Mouse (Mus musculus): Measurements from ENCODE around the gene Atp6v0d1. TPM values are rescaled to one million over a fixed set of nuclear protein-coding genes. Genes with fewer than 3 reads are reported as not detected.
A peak's percentile ranks its signal among the peaks of the same experiment; 100 is the strongest.

Atp6v0d1 gene
- polyA plus RNA-seq, 1 experiment from 2014 or later = 89.8 TPM

DNA sequence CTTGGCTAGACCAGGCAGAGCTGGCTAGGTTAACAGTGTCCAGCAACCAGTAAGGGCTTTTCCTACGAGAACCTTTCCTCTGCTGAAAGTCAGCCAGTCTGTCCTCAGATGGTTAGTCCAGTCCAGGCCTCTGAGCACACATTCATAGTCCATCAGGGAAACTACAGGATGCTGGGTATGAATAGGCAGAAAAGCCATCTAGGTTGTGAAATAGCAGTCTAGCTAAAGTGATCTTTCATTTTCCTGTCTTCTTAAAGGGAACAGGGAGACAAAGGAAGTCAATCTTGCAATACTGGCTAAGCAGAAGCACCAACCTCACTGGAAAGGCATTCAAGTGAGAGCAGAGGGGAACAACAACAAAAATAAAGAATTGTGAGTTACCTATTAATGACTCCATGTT lies 13.0 kb downstream of the Atp6v0d1 start:
- 77% methylated on average over 1 of the region's 1 CpGs for WGBS
- ATAC-seq (replicated peaks; ENCODE audit: insufficient number of reproducible peaks, low FRiP score, low TSS enrichment, low read depth) = no peak

DNA sequence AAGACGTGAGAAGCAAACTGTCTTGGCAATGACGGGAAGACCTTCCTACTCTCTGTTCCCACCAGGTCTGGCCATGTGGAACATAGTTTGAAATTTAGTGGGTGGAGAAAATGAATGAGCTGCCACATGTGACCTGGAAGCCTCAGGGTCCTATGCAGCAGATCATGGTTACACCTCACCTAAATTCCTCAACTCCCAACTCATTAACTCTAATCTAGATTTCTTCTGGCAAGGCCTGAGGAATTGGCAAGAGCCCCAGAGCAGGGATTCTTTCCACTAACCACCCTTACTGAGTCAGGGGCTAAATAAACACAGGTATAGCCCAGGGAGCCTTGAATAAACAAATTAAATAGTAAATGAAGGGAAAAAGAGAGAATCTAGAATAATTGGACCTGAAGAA lies 13.8 kb downstream of the Atp6v0d1 start:
- 93% methylated on average over 2 of the region's 2 CpGs for WGBS
- no peak overlapping the region for H3K4me2 ChIP-seq (ENCODE audit: low read depth, low read length)
- H3K27me3 ChIP-seq (ENCODE audit: control insufficient read depth, insufficient read depth, low read length) = no peaks in the 10 kb centered on the region
- no peaks in the 10 kb centered on the region for H3K36me3 ChIP-seq (replicated peaks; ENCODE audit: control insufficient read depth, insufficient read depth, low read depth, low read length)
- no peak overlapping the region for H3K9ac ChIP-seq (replicated peaks; ENCODE audit: low read length)
- H3K4me3 ChIP-seq (ENCODE audit: low read depth, low read length) = no peak overlapping the region
- DNase-seq (ENCODE audit: low spot score) (no peak), ATAC-seq (replicated peaks; ENCODE audit: insufficient number of reproducible peaks, low FRiP score, low TSS enrichment, low read depth) (no peak)
- no peaks in the 10 kb centered on the region for H3K4me1 ChIP-seq (ENCODE audit: control insufficient read depth, insufficient read depth, low read length)
- no peaks in the 10 kb centered on the region for H3K9me3 ChIP-seq (replicated peaks; ENCODE audit: control insufficient read depth, low read length)
- no peak overlapping the region for H3K27ac ChIP-seq (replicated peaks; ENCODE audit: low read depth, low read length)

More for the DNA sequence above, 13.0 kb downstream of the Atp6v0d1 start:
- Histone ChIP-seq H3K36me3 (replicated peaks; ENCODE audit: control insufficient read depth, insufficient read depth, low read depth, low read length) (no peaks in the 10 kb centered on the region), H3K4me3 (ENCODE audit: low read depth, low read length) (no peak overlapping the region), H3K4me1 (ENCODE audit: control insufficient read depth, insufficient read depth, low read length) (no peaks in the 10 kb centered on the region), H3K9ac (replicated peaks; ENCODE audit: low read length) (no peak overlapping the region), H3K27ac (replicated peaks; ENCODE audit: low read depth, low read length) (no peak overlapping the region), H3K4me2 (ENCODE audit: low read depth, low read length) (no peak overlapping the region), H3K9me3 (replicated peaks; ENCODE audit: control insufficient read depth, low read length) (no peaks in the 10 kb centered on the region), H3K27me3 (ENCODE audit: control insufficient read depth, insufficient read depth, low read length) (no peaks in the 10 kb centered on the region)
- DNase-seq (ENCODE audit: low spot score) = no peak

DNA sequence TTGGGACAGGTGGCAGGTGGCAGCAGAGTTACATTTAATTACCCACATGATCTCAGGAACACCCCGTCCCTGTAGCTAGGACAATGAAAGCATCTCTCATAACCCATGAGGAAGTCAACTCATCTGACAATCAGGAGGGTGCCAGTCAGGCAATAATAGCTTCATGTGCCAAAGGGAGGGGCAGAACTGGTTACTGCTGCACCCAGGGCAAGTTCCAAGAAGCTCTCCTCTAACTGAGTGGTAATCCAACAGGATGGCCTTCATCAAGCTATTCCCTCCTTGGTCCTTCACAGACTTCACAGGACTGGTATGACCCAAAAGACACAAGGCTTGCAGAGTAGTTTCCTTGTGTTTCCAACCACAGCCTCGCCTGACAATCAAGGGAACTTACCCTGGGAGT lies 15.8 kb downstream of the Atp6v0d1 start:
- DNase-seq (ENCODE audit: low spot score) = no peak
- H3K9me3 ChIP-seq (replicated peaks; ENCODE audit: control insufficient read depth, low read length) = no peaks in the 10 kb centered on the region
- 74% methylated on average over 2 of the region's 2 CpGs for WGBS

DNA sequence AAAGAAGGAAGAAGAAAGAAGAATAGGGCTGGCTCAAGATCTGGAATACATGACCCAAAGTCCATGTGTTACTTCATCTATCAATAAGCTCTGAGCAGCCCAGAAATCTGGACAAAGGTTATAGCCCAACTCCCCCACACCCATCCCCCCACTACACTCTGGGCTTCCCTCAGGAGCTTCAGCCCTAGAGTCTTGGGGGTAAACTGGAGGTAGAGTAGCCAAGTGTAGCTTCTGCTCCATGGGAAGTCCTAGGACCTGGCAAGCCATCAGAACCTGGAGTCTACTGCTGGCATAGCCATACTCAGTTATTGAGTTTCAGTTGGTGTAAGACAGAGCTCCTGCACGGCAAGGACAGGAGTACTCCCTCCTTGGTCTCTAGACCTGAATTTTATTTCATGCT lies 16.3 kb downstream of the Atp6v0d1 start:
- no peak overlapping the region for H3K4me3 ChIP-seq (ENCODE audit: low read depth, low read length)
- DNase-seq (ENCODE audit: low spot score) (no peak), ATAC-seq (replicated peaks; ENCODE audit: insufficient number of reproducible peaks, low FRiP score, low TSS enrichment, low read depth) (no peak)
- no peak overlapping the region for H3K4me2 ChIP-seq (ENCODE audit: low read depth, low read length)
- H3K9ac ChIP-seq (replicated peaks; ENCODE audit: low read length) = no peak overlapping the region
- 87% methylated on average over 1 of the region's 1 CpGs for WGBS
- no peaks in the 10 kb centered on the region for H3K9me3 ChIP-seq (replicated peaks; ENCODE audit: control insufficient read depth, low read length)
- no peak overlapping the region for H3K27ac ChIP-seq (replicated peaks; ENCODE audit: low read depth, low read length)
- no peaks in the 10 kb centered on the region for H3K4me1 ChIP-seq (ENCODE audit: control insufficient read depth, insufficient read depth, low read length)
- H3K27me3 ChIP-seq (ENCODE audit: control insufficient read depth, insufficient read depth, low read length) = no peaks in the 10 kb centered on the region
- no peaks in the 10 kb centered on the region for H3K36me3 ChIP-seq (replicated peaks; ENCODE audit: control insufficient read depth, insufficient read depth, low read depth, low read length)

More for the DNA sequence above, 15.8 kb downstream of the Atp6v0d1 start:
- no peak for ATAC-seq (replicated peaks; ENCODE audit: insufficient number of reproducible peaks, low FRiP score, low TSS enrichment, low read depth)
- no peaks in the 10 kb centered on the region for H3K36me3 ChIP-seq (replicated peaks; ENCODE audit: control insufficient read depth, insufficient read depth, low read depth, low read length)
- H3K27me3 ChIP-seq (ENCODE audit: control insufficient read depth, insufficient read depth, low read length) = no peaks in the 10 kb centered on the region
- H3K9ac ChIP-seq (replicated peaks; ENCODE audit: low read length) = no peak overlapping the region
- no peaks in the 10 kb centered on the region for H3K4me1 ChIP-seq (ENCODE audit: control insufficient read depth, insufficient read depth, low read length)
- no peak overlapping the region for H3K27ac ChIP-seq (replicated peaks; ENCODE audit: low read depth, low read length)
- no peak overlapping the region for H3K4me2 ChIP-seq (ENCODE audit: low read depth, low read length)
- H3K4me3 ChIP-seq (ENCODE audit: low read depth, low read length) = no peak overlapping the region

DNA sequence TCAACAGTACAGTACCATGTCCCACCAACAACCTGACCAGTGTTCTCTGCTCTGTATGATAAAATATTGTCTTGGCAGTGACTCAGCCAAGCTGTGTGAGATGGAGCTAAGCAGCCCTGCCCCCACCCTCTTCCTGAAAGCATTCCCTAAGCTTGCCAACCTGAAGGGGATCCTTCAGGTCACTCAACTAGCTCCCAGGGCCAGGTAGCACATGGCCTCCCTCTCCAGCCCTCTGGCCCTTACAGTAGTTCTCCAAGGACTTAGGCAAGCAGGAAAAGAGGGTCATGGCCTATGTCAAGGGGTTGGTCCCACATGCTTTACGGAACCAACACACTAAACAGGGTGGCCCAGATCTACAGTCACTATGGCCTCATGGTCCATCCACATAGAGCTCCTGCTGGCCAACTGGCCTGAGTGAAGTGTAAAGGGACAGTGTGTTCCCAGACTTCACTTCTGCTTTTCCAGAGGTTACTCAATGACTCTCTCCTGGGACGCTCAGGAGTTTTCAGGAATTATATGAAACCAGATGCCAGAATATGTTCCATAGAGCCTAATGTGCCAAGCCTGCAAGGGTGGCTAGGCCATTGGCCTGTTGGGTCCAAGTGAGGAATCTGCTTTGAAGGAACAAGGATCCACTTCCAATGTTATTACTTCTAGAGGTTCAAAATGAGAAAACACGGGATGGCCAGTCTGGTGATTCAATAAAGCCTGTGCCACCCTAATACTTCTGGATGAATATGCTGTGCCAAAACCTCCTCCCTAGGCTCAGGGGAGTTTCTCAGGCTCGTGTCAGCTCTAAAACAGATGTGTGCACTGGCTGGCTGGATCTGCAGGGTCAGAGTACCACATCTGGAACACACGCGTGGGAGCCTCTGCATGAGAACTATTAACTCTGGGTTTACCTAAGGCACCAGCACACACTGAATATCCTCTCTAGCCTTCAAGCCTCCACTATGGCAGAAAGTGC lies 19.2 kb downstream of the Atp6v0d1 start:
- no peak for ATAC-seq (replicated peaks; ENCODE audit: insufficient number of reproducible peaks, low FRiP score, low TSS enrichment, low read depth)
- Histone ChIP-seq H3K36me3 (replicated peaks; ENCODE audit: control insufficient read depth, insufficient read depth, low read depth, low read length) (no peaks in the 10 kb centered on the region), H3K27ac (replicated peaks; ENCODE audit: low read depth, low read length) (no peak overlapping the region), H3K4me2 (ENCODE audit: low read depth, low read length) (no peak overlapping the region), H3K9ac (replicated peaks; ENCODE audit: low read length) (no peak overlapping the region), H3K4me3 (ENCODE audit: low read depth, low read length) (no peak overlapping the region), H3K9me3 (replicated peaks; ENCODE audit: control insufficient read depth, low read length) (no peaks in the 10 kb centered on the region), H3K27me3 (ENCODE audit: control insufficient read depth, insufficient read depth, low read length) (no peaks in the 10 kb centered on the region), H3K4me1 (ENCODE audit: control insufficient read depth, insufficient read depth, low read length) (no peaks in the 10 kb centered on the region)
- DNase-seq (ENCODE audit: low spot score) = peak; percentile 14
- 63% methylated on average over 6 of the region's 6 CpGs for WGBS

DNA sequence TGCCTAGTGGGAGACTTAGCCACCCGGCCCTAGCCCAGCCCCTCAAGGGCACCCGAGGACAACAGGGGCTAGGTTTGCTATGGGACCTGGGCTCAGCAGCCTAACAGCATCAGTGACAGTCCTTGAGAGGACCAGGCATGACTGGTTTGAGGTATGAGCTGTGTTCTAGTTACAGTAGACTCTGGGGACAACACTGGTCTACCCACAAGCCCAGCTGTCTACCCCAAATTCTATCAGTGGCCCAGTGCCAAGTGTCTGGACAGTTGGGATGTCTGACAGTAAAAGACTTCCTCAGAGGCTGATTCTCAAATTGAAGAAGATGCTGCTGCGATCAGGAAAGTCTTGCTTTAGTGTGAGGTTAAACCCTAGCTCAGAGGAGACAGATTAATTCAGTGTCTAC lies 20.6 kb downstream of the Atp6v0d1 start:
- Histone ChIP-seq H3K4me2 (ENCODE audit: low read depth, low read length) (no peak overlapping the region), H3K9me3 (replicated peaks; ENCODE audit: control insufficient read depth, low read length) (no peaks in the 10 kb centered on the region), H3K27me3 (ENCODE audit: control insufficient read depth, insufficient read depth, low read length) (no peaks in the 10 kb centered on the region), H3K9ac (replicated peaks; ENCODE audit: low read length) (no peak overlapping the region), H3K4me3 (ENCODE audit: low read depth, low read length) (no peak overlapping the region), H3K36me3 (replicated peaks; ENCODE audit: control insufficient read depth, insufficient read depth, low read depth, low read length) (no peaks in the 10 kb centered on the region), H3K27ac (replicated peaks; ENCODE audit: low read depth, low read length) (no peak overlapping the region), H3K4me1 (ENCODE audit: control insufficient read depth, insufficient read depth, low read length) (no peaks in the 10 kb centered on the region)
- no peak for DNase-seq (ENCODE audit: low spot score)
- no peak for ATAC-seq (replicated peaks; ENCODE audit: insufficient number of reproducible peaks, low FRiP score, low TSS enrichment, low read depth)
- WGBS = 74% methylated on average over 3 of the region's 3 CpGs

DNA sequence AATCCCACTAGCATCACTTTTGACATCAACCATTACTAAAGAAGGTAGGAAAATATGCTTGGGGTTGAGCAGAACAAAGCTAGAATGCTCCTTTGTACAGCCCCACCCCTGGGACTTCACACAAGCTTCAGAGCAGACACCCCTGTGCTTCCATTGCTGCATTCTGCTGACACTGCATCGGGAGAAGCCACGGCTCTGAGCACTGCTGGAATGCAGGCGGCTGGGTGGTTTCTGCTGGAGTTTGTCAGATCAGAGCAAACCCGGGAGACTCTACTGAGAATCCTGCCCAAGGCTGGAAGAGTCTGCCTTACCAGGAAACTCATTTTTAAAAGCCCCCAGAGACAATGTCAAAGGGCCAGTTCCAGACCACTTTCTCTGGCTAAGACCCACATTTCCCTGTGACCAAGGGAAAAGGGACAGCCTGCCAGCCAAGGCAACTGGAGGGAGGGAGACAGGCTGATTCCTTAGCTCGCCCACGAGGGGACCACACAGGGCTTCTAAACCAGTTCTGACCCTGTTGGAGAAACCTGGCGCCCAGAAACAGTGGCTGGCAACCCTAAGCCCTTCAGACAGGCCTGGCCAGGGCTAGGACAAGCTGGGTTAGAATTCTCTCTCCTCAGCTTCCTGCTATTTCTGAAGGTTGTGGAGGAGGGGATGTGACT lies 21.2 kb downstream of the Atp6v0d1 start:
- Histone ChIP-seq H3K27me3 (ENCODE audit: control insufficient read depth, insufficient read depth, low read length) (no peaks in the 10 kb centered on the region), H3K4me3 (ENCODE audit: low read depth, low read length) (no peak overlapping the region), H3K9me3 (replicated peaks; ENCODE audit: control insufficient read depth, low read length) (no peaks in the 10 kb centered on the region), H3K4me1 (ENCODE audit: control insufficient read depth, insufficient read depth, low read length) (no peaks in the 10 kb centered on the region), H3K9ac (replicated peaks; ENCODE audit: low read length) (no peak overlapping the region), H3K4me2 (ENCODE audit: low read depth, low read length) (no peak overlapping the region), H3K36me3 (replicated peaks; ENCODE audit: control insufficient read depth, insufficient read depth, low read depth, low read length) (no peaks in the 10 kb centered on the region), H3K27ac (replicated peaks; ENCODE audit: low read depth, low read length) (no peak overlapping the region)
- 49% methylated on average over 7 of the region's 7 CpGs for WGBS
- DNase-seq (ENCODE audit: low spot score) (no peak), ATAC-seq (replicated peaks; ENCODE audit: insufficient number of reproducible peaks, low FRiP score, low TSS enrichment, low read depth) (no peak)

DNA sequence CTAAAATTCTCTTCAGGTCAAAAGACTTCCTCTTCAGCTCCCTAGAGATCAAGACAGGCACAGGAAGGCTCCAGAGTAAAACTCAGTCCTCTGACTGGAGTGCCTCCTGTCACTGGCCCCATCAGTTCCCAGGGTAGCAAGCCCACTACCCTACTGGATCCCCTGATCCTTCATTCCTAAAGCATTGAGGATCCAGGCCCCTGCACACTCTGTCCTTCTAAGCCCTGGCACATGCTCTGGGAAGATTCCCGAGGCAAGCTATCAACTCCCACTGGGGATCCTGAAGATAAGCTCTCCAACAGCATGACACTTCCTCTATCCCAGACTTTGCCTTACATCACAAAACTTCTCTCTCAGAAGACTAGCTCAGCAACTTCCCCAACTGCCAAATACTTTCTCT lies 22.1 kb downstream of the Atp6v0d1 start:
- no peak for ATAC-seq (replicated peaks; ENCODE audit: insufficient number of reproducible peaks, low FRiP score, low TSS enrichment, low read depth)
- no peak for DNase-seq (ENCODE audit: low spot score)
- no peaks in the 10 kb centered on the region for H3K4me1 ChIP-seq (ENCODE audit: control insufficient read depth, insufficient read depth, low read length)
- no peak overlapping the region; the same call in 1 of the 2 replicates for H3K4me2 ChIP-seq (ENCODE audit: low read depth, low read length)
- H3K27me3 ChIP-seq (ENCODE audit: control insufficient read depth, insufficient read depth, low read length) = no peaks in the 10 kb centered on the region
- WGBS = 61% methylated on average over 1 of the region's 1 CpGs
- H3K9me3 ChIP-seq (replicated peaks; ENCODE audit: control insufficient read depth, low read length) = no peaks in the 10 kb centered on the region
- H3K27ac ChIP-seq (replicated peaks; ENCODE audit: low read depth, low read length) = no peak overlapping the region
- H3K36me3 ChIP-seq (replicated peaks; ENCODE audit: control insufficient read depth, insufficient read depth, low read depth, low read length) = no peaks in the 10 kb centered on the region
- H3K4me3 ChIP-seq (ENCODE audit: low read depth, low read length) = no peak overlapping the region
- H3K9ac ChIP-seq (replicated peaks; ENCODE audit: low read length) = no peak overlapping the region

Data from embryonic facial prominence, embryonic 11.5 days (tissue).